Mouse (Mus musculus) hindbrain, embryonic 11.5 days (tissue): ENCODE results near the gene Col2a1. TPM values are rescaled to one million over a fixed set of nuclear protein-coding genes. Genes with fewer than 3 reads are reported as not detected.

Experiments
- ATAC-seq: fragments of 200-750 bp; cut with Nextera tagmentation; 2 replicates; pipeline ENCODE4 v1.8.0; 2017; ENCODE audit warnings: mild to moderate bottlenecking, moderate TSS enrichment, moderate library complexity; ENCODE audit not compliant: low FRiP score
- DNase-seq: peaks from one replicate; pipeline ENCODE4 v3.0.0-alpha.2; 2015; ENCODE audit warnings: low spot score
- H3K27ac ChIP-seq: fragments of 300-500 bp; sonication (generic); 2 replicates; pipeline ENCODE4 v1.5.1; 2014; ENCODE audit warnings: mild to moderate bottlenecking, low read depth, low read length
- H3K27me3 ChIP-seq: fragments of 300-500 bp; sonication (generic); 2 replicates; pipeline ENCODE4 v1.6.1; 2014; ENCODE audit warnings: mild to moderate bottlenecking, low read length, moderate library complexity, mixed read lengths; ENCODE audit not compliant: control insufficient read depth, insufficient read depth
- H3K36me3 ChIP-seq: fragments of 300-500 bp; sonication (generic); 2 replicates; pipeline ENCODE4 v1.6.1; 2014; ENCODE audit warnings: mild to moderate bottlenecking, low read length, moderate library complexity, mixed read lengths; ENCODE audit not compliant: control insufficient read depth, insufficient read depth
- H3K4me1 ChIP-seq: fragments of 300-500 bp; sonication (generic); replicated peaks from 2 replicates; pipeline ENCODE4 v1.6.1; 2014; ENCODE audit warnings: low read length, mixed read lengths; ENCODE audit not compliant: control insufficient read depth, insufficient read depth
- H3K4me2 ChIP-seq: fragments of 300-500 bp; sonication (generic); replicated peaks from 2 replicates; pipeline ENCODE4 v1.6.1; 2014; ENCODE audit warnings: mild to moderate bottlenecking, low read depth, low read length
- H3K4me3 ChIP-seq: fragments of 300-500 bp; sonication (generic); 2 replicates; pipeline ENCODE4 v1.5.1; 2014; ENCODE audit warnings: low read depth, low read length
- H3K9ac ChIP-seq: fragments of 300-500 bp; sonication (generic); 2 replicates; pipeline ENCODE4 v1.6.1; 2014; ENCODE audit warnings: low read depth, low read length
- H3K9me3 ChIP-seq: fragments of 300-500 bp; sonication (generic); 2 replicates; pipeline ENCODE4 v1.6.1; 2016; ENCODE audit warnings: low read length; ENCODE audit not compliant: control insufficient read depth
- WGBS: fragments of 180-500 bp; shearing (Covaris S2); extraction: QIAGEN DNeasy Blood & Tissue Kit; methylation state at CpG from one replicate; pipeline ENCODE4 v1.1.7; 2014; 5-methylcytosine and 5-hydroxymethylcytosine counted together
- polyA plus RNA-seq: library from polyadenylated mRNA; unstranded; fragments of >200 nt; fragmentation: Nextera tagmentation; extraction: Ambion mirVana; gene quantifications from 2 replicates; pipeline ENCODE4 v1.2.1, GENCODE M21; 2014

Col2a1 gene
- 128 and 132 TPM in 2 replicates for polyA plus RNA-seq

DNA sequence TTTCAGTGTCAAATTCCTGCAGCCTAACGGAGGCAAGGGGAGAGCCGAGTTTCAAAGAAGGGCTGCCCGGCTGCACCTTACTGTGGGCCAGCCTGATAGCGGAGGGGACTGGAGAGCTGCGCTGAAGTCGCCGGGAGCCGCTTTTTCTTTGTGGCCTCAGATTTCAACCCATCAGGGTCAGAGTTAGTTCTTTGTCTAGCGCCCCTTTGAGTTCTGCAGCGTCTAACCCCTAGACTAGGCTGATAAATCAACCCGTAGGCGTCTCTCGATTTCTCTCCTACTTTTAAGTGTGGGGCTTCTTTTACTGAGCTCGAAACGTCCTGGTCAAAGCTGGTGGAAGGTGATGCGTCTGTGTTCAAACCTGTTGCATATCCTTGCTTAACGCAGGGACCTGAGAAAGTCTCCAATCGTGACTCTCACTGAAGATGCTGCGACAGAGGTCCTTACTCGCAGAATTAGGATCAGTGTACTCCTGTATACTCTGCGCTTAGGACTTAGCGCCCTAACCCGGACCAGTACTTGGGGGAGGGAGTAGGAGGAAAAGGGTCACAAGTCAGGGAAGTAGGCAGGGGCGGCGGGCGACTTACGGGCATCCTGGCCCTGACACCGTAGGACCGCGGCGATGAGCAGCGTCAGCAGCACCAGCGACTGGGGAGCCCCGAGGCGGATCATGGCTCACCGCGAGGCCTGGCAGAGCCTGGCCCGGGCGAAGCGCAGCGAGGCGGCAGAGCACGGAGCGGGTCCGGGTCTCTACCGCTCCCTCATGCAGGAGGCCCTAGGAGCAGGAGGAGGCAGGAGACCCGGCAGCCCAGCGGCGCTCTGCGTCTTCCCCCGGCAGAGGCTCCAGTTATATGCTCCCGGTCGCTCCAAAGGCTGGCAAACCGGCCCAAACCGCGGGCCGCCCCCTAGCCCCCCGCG, at the start of gene Col2a1:
Col2a1 (minus strand) TSS at position 874 of the 918 bp plus-strand sequence.
- peaks cover 2% of the 10 kb centered on the region; the same call in 1 of the 2 replicates for H3K27me3 ChIP-seq
- H3K27ac ChIP-seq, result peak within 1 kb of the TSS; percentile 91
- H3K4me2 ChIP-seq, result peak within 1 kb of the TSS; percentile 53
- peak within 1 kb of the TSS; percentile 81 for H3K9ac ChIP-seq
- 1% methylated on average over 59 of the region's 59 CpGs for WGBS
- peak within 1 kb of the TSS; percentile 42 for H3K4me3 ChIP-seq
- peaks cover 16% of the 10 kb centered on the region for H3K4me1 ChIP-seq
- H3K36me3 ChIP-seq, result no peaks in the 10 kb centered on the region
- ATAC-seq (peak; percentile 45), DNase-seq (peak; percentile 80)
- H3K9me3 ChIP-seq, result no peaks in the 10 kb centered on the region

GRCm38 (mm10) chr15:98051685-98052084, 47.2 kb upstream of the Col2a1 start:
- Histone ChIP-seq H3K4me2 (no peak overlapping the region), H3K9me3 (no peaks in the 10 kb centered on the region), H3K9ac (no peak overlapping the region), H3K4me1 (no peaks in the 10 kb centered on the region), H3K27me3 (no peaks in the 10 kb centered on the region), H3K36me3 (peaks cover 4% of the 10 kb centered on the region; the same call in 1 of the 2 replicates), H3K4me3 (no peak overlapping the region), H3K27ac (no peak overlapping the region)
- WGBS, result 94% methylated on average over 5 of the region's 5 CpGs
- ATAC-seq (no peak), DNase-seq (no peak)

- ATAC-seq (no peak), DNase-seq (no peak)
- Histone ChIP-seq H3K9ac (no peak overlapping the region), H3K27ac (no peak overlapping the region), H3K4me2 (no peak overlapping the region), H3K36me3 (peaks cover 24% of the 10 kb centered on the region), H3K4me3 (no peak overlapping the region), H3K27me3 (no peaks in the 10 kb centered on the region), H3K4me1 (no peaks in the 10 kb centered on the region), H3K9me3 (no peaks in the 10 kb centered on the region)
- WGBS, result 88% methylated on average over 13 of the region's 13 CpGs
Measured at GRCm38 (mm10) chr15:98048918-98049700, 44.6 kb upstream of the Col2a1 start.

DNA sequence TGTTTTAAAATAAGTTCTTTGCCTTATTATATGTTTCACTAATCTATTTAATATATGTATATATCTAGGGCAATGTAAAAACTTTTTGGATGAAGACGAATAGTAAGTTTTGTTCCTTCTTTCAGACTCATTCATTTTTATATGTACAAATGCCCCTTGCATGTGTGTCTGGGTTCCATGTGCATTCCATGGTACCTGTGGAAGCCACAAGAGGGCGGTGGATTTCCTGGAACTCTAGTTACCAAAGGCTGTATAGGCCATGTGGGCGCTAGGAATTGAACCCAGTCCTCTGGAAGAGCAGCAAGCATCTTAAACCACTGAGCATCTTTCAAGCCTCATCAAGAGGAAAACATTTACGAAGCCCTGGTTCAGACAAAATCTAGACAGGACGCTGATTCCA, 39.9 kb upstream of the Col2a1 start:
- Histone ChIP-seq H3K27me3 (no peaks in the 10 kb centered on the region), H3K4me2 (no peak overlapping the region), H3K9ac (no peak overlapping the region), H3K36me3 (peaks cover 29% of the 10 kb centered on the region), H3K27ac (no peak overlapping the region), H3K9me3 (no peaks in the 10 kb centered on the region), H3K4me1 (no peaks in the 10 kb centered on the region), H3K4me3 (no peak overlapping the region)
- ATAC-seq, result no peak
- no peak for DNase-seq
- WGBS, result 87% methylated on average over 5 of the region's 5 CpGs

DNA sequence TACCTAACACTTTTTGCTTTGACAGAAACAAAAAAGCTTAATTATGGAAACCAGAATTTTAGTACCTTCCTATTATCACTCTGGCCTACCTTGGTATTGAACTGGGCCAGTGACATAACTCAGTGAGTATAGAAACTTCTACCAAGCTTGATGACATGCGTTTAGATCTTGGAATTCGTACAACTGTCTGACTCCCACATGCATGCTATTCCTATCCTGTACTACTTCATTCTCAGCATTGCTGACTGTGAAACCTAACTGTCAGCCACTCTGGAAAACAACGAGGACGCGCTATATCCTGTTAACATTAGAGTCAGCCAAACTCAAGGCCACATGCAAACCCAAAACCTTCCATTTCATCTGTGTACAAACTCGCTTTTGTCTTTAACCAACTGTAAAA, 39.5 kb upstream of the Col2a1 start:
- Histone ChIP-seq H3K27me3 (no peaks in the 10 kb centered on the region), H3K9ac (no peak overlapping the region), H3K36me3 (peaks cover 29% of the 10 kb centered on the region), H3K4me2 (no peak overlapping the region), H3K4me1 (no peaks in the 10 kb centered on the region), H3K27ac (no peak overlapping the region), H3K9me3 (no peaks in the 10 kb centered on the region), H3K4me3 (no peak overlapping the region)
- WGBS, result 97% methylated on average over 6 of the region's 6 CpGs
- no peak for ATAC-seq
- no peak for DNase-seq

DNA sequence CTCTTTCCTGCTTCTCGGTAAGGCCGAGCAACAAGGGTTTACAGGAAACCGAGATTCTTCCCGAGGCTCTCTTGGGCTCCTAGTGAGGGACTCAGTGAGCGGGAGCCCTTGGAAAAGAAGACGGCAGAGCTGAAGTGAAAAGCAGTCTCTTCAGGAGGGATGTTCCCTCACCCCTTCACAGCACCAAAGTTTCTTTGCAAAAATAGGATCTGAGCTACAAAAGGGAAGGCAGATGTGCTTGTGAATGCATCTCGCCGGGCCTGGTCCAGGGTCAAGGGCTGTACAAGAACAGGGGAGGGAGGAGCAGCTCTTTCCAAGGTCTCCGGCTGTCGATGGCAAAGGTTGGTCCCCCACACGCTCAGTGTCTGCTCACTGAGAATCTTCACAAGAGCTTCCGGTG, 38.0 kb upstream of the Col2a1 start:
- DNase-seq, result no peak
- Histone ChIP-seq H3K4me2 (no peak overlapping the region), H3K27me3 (no peaks in the 10 kb centered on the region), H3K27ac (no peak overlapping the region), H3K4me3 (no peak overlapping the region), H3K4me1 (no peaks in the 10 kb centered on the region), H3K9me3 (no peaks in the 10 kb centered on the region), H3K9ac (no peak overlapping the region), H3K36me3 (peaks cover 27% of the 10 kb centered on the region)
- no peak for ATAC-seq
- 86% methylated on average over 12 of the region's 12 CpGs for WGBS

DNA sequence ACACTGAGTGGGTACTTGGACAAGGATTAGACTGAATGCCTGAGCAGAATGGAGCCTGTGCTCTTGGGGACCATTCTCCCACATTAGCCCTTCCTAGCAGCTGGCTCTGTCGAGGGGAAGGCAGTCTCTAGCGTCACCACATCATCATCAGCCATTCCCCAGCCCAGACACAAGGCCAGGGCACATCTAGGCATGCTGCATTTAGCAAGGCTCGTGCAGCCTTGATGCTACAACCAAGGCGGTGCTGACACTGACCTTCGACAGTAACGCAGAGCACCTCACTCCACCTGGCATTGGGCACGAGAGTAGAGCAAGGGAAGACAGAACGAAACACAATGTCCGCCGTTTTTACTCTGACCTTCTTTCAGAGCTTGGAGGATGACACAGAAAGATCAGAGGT, 35.2 kb upstream of the Col2a1 start:
- no peak for DNase-seq
- no peak for ATAC-seq
- H3K4me2 ChIP-seq, result no peak overlapping the region
- no peak overlapping the region for H3K27ac ChIP-seq
- H3K9ac ChIP-seq, result no peak overlapping the region
- no peaks in the 10 kb centered on the region for H3K9me3 ChIP-seq
- no peaks in the 10 kb centered on the region for H3K27me3 ChIP-seq
- 93% methylated on average over 10 of the region's 10 CpGs for WGBS
- no peak overlapping the region for H3K4me3 ChIP-seq
- peaks cover 10% of the 10 kb centered on the region for H3K36me3 ChIP-seq
- H3K4me1 ChIP-seq, result no peaks in the 10 kb centered on the region

- no peak for ATAC-seq
Measured at GRCm38 (mm10) chr15:98036578-98036977, 32.1 kb upstream of the Col2a1 start.

More at GRCm38 (mm10) chr15:98036578-98036977, 32.1 kb upstream of the Col2a1 start:
- 95% methylated on average over 5 of the region's 5 CpGs for WGBS
- Histone ChIP-seq H3K27ac (no peak overlapping the region), H3K9ac (no peak overlapping the region), H3K4me1 (no peaks in the 10 kb centered on the region), H3K4me3 (no peak overlapping the region), H3K4me2 (no peak overlapping the region), H3K36me3 (0 out of 2 replicates have a peak, but pooled peaks cover 2% of the 10 kb centered on the region), H3K9me3 (no peaks in the 10 kb centered on the region), H3K27me3 (no peaks in the 10 kb centered on the region)
- no peak for DNase-seq
